Mouse (Mus musculus): ENCODE measurements around the gene Dusp14.
A peak's percentile ranks its signal among the peaks of the same experiment; 100 is the strongest.

Gene Dusp14

DNA sequence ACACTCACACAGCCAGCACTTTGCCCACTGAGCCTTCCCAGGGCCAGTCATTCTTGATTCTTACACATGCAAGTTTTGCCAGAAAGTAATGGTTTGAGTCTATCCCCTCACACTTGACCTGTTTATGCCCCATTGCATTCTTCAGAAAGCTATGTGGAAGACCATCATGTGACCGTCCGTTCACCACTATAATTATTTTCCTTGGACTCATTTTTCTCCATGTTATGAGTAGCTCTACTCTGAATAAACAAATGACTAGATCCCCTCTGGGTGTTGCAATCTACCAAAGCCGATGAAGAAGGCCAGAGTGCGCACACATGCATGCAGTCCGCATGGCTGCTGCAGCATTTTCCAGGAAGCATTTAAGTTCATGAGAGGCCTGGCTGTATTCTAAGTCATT is 41.8 kb downstream of the Dusp14 start:
- no peak for DNase-seq (ENCODE audit: inconsistent age in 2 of 2, low spot score in 1 of 2)

DNA sequence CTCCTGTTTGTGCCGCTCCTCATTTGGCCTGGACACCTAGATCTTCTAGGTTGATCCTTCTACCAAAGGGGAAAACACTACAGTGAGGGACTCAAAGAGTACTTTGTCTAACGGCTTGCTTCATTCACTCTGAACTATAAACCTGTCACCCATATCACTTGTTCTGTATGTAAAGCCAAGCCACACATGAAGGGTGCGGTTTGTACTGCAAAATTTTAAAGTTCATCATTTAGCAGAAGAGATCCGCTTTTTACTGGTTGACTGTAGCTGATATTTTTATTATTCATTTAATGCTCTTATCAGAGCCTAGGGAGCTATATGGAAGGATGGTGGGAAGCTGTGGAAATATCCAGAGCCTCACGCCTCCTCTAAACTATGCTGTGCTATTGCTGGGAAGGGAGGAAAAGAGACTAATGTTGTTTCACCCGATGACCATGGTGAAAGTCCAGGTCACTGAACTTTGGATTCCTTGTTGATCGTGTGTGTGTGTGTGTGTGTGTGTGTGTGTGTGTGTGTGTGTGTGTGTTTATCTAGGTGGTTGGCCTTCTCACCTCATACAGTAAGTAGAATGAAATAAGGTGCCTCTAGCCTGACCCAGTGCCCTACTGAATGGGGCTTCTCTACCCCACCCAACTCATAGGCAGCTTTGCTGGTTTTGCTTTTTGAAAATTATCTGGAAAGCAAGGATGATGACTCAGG is 52.1 kb downstream of the Dusp14 start:
- DNase-seq (ENCODE audit: inconsistent age in 2 of 2, low spot score in 1 of 2): no peak

GRCm38 (mm10) chr11:84016147-84016809 is 52.8 kb downstream of the Dusp14 start:
- DNase-seq (ENCODE audit: inconsistent age in 2 of 2, low spot score in 1 of 2): peak in 1 of 2 experiments; percentile 56

GRCm38 (mm10) chr11:84013105-84013504 is 56.0 kb downstream of the Dusp14 start:
- DNase-seq (ENCODE audit: inconsistent age in 2 of 2, low spot score in 1 of 2): peak in 1 of 2 experiments; percentile 17

- no peak for DNase-seq (ENCODE audit: inconsistent age in 2 of 2, low spot score in 1 of 2)
Measured at GRCm38 (mm10) chr11:84011576-84011975, 57.5 kb downstream of the Dusp14 start.

DNA sequence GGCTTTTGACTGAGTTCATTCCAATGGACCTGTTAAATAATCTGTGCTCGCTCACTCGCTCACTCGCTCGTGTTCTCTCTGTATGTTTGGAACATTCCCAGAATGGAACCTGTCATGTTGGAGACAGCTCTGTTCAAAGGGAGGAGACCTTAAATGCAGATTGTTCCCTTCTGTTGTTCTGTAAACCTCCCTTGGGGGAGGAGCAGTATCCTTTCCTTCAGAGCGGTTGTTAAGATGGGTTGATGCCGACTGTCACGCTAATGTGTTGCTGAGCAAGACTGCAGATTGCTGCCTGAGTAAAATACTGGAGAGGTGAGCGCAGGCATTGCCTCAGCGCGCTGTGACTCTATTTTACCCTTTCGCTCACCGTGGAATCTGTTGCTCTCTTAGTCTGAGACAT is 58.0 kb downstream of the Dusp14 start:
- DNase-seq (ENCODE audit: inconsistent age in 2 of 2, low spot score in 1 of 2): no peak

- no peak for DNase-seq (ENCODE audit: inconsistent age in 2 of 2, low spot score in 1 of 2)
Measured at GRCm38 (mm10) chr11:84010411-84010810, 58.6 kb downstream of the Dusp14 start.

- DNase-seq (ENCODE audit: inconsistent age in 2 of 2, low spot score in 1 of 2): no peak
Measured at GRCm38 (mm10) chr11:84009001-84009400, 60.1 kb downstream of the Dusp14 start.

- DNase-seq (ENCODE audit: inconsistent age in 2 of 2, low spot score in 1 of 2): no peak
Measured at GRCm38 (mm10) chr11:84003986-84004385, 65.1 kb downstream of the Dusp14 start.

DNA sequence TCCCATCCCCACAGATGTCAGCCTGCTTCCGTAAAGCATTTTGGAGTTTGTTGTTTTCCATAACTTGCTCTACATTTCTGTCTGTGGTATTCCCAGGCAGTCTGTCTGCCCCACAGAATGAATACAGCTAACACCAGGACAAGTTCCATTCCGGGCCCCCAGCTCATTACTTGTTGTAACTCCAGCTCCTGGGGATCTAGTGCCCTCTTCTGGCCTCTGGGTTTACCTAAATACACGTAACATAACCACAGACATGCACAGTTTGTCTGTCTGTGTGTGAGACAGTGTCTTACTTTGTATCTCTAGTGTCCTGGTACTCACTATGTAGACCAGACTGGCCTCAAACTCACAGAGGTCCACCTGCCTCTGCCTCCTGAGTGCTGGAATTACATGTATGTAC is 67.8 kb downstream of the Dusp14 start:
- DNase-seq (ENCODE audit: inconsistent age in 2 of 2, low spot score in 1 of 2): no peak

DNA sequence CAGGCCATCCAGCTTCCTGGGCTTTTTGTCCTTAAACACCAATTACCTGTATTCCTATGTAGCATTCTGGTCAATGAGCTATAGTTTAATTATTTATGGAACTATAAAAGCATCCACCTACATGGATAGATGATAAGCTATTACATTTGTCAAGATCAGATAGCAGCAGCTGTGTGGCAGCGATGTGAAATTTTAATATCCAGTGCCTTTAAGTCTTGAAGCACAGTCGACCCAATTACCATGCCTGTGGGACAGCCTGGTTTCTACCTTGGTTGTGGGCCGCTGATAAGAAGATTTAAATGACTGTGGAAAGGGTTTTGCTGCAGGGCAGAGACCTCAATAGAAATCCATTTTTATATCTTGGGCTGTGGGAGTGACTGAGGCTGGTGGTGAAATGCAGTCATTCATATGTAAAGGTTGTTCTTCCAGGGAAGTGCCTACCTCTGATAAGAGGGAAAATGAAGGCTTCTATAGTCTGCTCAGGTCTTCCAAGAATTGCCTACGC is 69.6 kb downstream of the Dusp14 start:
- DNase-seq (ENCODE audit: inconsistent age in 2 of 2, low spot score in 1 of 2): no peak

- no peak for DNase-seq (ENCODE audit: inconsistent age in 2 of 2, low spot score in 1 of 2)
Measured at GRCm38 (mm10) chr11:83998993-83999392, 70.1 kb downstream of the Dusp14 start.

Data from adrenal gland, adult (tissue).